Mouse (Mus musculus) midbrain, embryonic 14.5 days (tissue): ENCODE data around the gene Tbc1d24. TPM values are rescaled to one million over a fixed set of nuclear protein-coding genes. Genes with fewer than 3 reads are reported as not detected.

Source experiments
- ATAC-seq: fragments of 200-750 bp; cut with Nextera tagmentation; 2 replicates; pipeline ENCODE4 v1.8.0; 2017; ENCODE audit warnings: moderate number of reproducible peaks, moderate library complexity; ENCODE audit not compliant: low FRiP score, low TSS enrichment
- DNase-seq: peaks from one replicate; pipeline ENCODE4 v3.0.0-alpha.2; 2015
- H3K27ac ChIP-seq: fragments of 300-500 bp; sonication (generic); replicated peaks from 2 replicates; pipeline ENCODE4 v1.5.1; 2014; ENCODE audit warnings: mild to moderate bottlenecking, low read depth, low read length, moderate library complexity
- H3K27me3 ChIP-seq: fragments of 300-500 bp; sonication (generic); 2 replicates; pipeline ENCODE4 v1.6.1; 2014; ENCODE audit warnings: low read length, control low read depth, mixed read lengths; ENCODE audit not compliant: control insufficient read depth, insufficient read depth
- H3K36me3 ChIP-seq: fragments of 300-500 bp; sonication (generic); 2 replicates; pipeline ENCODE4 v1.6.1; 2014; ENCODE audit warnings: low read length, control low read depth; ENCODE audit not compliant: control insufficient read depth, insufficient read depth
- H3K4me1 ChIP-seq: fragments of 300-500 bp; sonication (generic); 2 replicates; pipeline ENCODE4 v1.6.1; 2014; ENCODE audit warnings: mild to moderate bottlenecking, antibody characterized with exemption, low read length, control low read depth; ENCODE audit not compliant: control insufficient read depth, insufficient read depth
- H3K4me2 ChIP-seq: fragments of 300-500 bp; sonication (generic); 2 replicates; pipeline ENCODE4 v1.6.1; 2014; ENCODE audit warnings: mild to moderate bottlenecking, low read length, moderate library complexity
- H3K4me3 ChIP-seq: fragments of 300-500 bp; sonication (generic); replicated peaks from 2 replicates; pipeline ENCODE4 v1.5.1; 2014; ENCODE audit warnings: low read depth, low read length
- H3K9ac ChIP-seq: fragments of 300-500 bp; sonication (generic); replicated peaks from 2 replicates; pipeline ENCODE4 v1.6.1; 2014; ENCODE audit warnings: mild to moderate bottlenecking, low read length, moderate library complexity
- H3K9me3 ChIP-seq: fragments of 300-500 bp; sonication (generic); 2 replicates; pipeline ENCODE4 v1.6.1; 2016; ENCODE audit warnings: low read length, control low read depth, mixed read lengths; ENCODE audit not compliant: control insufficient read depth
- WGBS: fragments of 180-500 bp; shearing (Covaris S2); extraction: QIAGEN DNeasy Blood & Tissue Kit; methylation state at CpG from one replicate; pipeline ENCODE4 v1.1.7; 2014; 5-methylcytosine and 5-hydroxymethylcytosine counted together
- polyA plus RNA-seq: library from polyadenylated mRNA; unstranded; fragments of >200 nt; fragmentation: Nextera tagmentation; extraction: Ambion mirVana; gene quantifications from 2 replicates; pipeline ENCODE4 v1.2.1, GENCODE M21; 2014

The Tbc1d24 gene
- polyA plus RNA-seq, 1 experiment from 2014 or later: 25.9 TPM

GRCm38 (mm10) chr17:24167120-24167519 lies 38.2 kb downstream of the Tbc1d24 start:
- no peaks in the 10 kb centered on the region for H3K9me3 ChIP-seq
- H3K4me2 ChIP-seq: peak overlapping the region; percentile 88; the same call in 1 of the 2 replicates
- DNase-seq (no peak), ATAC-seq (no peak)
- no peak overlapping the region for H3K4me3 ChIP-seq
- 92% methylated on average over 6 of the region's 6 CpGs for WGBS
- H3K4me1 ChIP-seq: peaks cover 25% of the 10 kb centered on the region
- no peaks in the 10 kb centered on the region for H3K27me3 ChIP-seq
- H3K27ac ChIP-seq: no peak overlapping the region
- no peak overlapping the region for H3K9ac ChIP-seq
- peaks cover 13% of the 10 kb centered on the region for H3K36me3 ChIP-seq

GRCm38 (mm10) chr17:24164566-24165259 lies 40.6 kb downstream of the Tbc1d24 start:
- peaks cover 19% of the 10 kb centered on the region for H3K4me1 ChIP-seq
- no peak overlapping the region for H3K4me3 ChIP-seq
- H3K27ac ChIP-seq: no peak overlapping the region
- H3K36me3 ChIP-seq: peaks cover 13% of the 10 kb centered on the region
- no peaks in the 10 kb centered on the region for H3K27me3 ChIP-seq
- DNase-seq: no peak
- no peaks in the 10 kb centered on the region for H3K9me3 ChIP-seq
- no peak overlapping the region for H3K9ac ChIP-seq
- no peak for ATAC-seq
- no peak overlapping the region for H3K4me2 ChIP-seq
- WGBS: 78% methylated on average over 11 of the region's 11 CpGs

- peak within 1 kb of the TSS; percentile 80 for H3K27ac ChIP-seq
- H3K4me1 ChIP-seq: peaks cover 19% of the 10 kb centered on the region
- H3K9me3 ChIP-seq: no peaks in the 10 kb centered on the region
- H3K36me3 ChIP-seq: peaks cover 13% of the 10 kb centered on the region
- H3K4me2 ChIP-seq: peak within 1 kb of the TSS; percentile 98
- H3K27me3 ChIP-seq: no peaks in the 10 kb centered on the region
- H3K4me3 ChIP-seq: peak within 1 kb of the TSS; percentile 84
- peak; percentile 97 for DNase-seq
- peak; percentile 89 for ATAC-seq
- peak within 1 kb of the TSS; percentile 80 for H3K9ac ChIP-seq
- WGBS: 1% methylated on average over 47 of the region's 47 CpGs
These were observed 42.0 kb downstream of the Tbc1d24 start, which contains the start of gene Amdhd2 for GRCm38 (mm10) chr17:24163176-24163962. Gene Amdhd2 (minus strand): TSS chr17:24163766.

GRCm38 (mm10) chr17:24162584-24163175 lies 42.7 kb downstream of the Tbc1d24 start:
- WGBS: 31% methylated on average over 17 of the region's 17 CpGs
- ATAC-seq: peak; percentile 35
- no peak for DNase-seq
- Histone ChIP-seq H3K36me3 (peaks cover 17% of the 10 kb centered on the region), H3K9me3 (no peaks in the 10 kb centered on the region), H3K9ac (peak overlapping the region; percentile 80), H3K4me3 (peak overlapping the region; percentile 84), H3K4me1 (peaks cover 12% of the 10 kb centered on the region), H3K27me3 (no peaks in the 10 kb centered on the region), H3K27ac (peak overlapping the region; percentile 80), H3K4me2 (peak overlapping the region; percentile 98)

- H3K27me3 ChIP-seq: no peaks in the 10 kb centered on the region
- ATAC-seq: no peak
- no peak overlapping the region for H3K4me3 ChIP-seq
- no peak overlapping the region for H3K4me2 ChIP-seq
- no peak overlapping the region for H3K9ac ChIP-seq
- H3K4me1 ChIP-seq: peaks cover 7% of the 10 kb centered on the region
- DNase-seq: no peak
- H3K27ac ChIP-seq: no peak overlapping the region
- H3K36me3 ChIP-seq: peaks cover 19% of the 10 kb centered on the region
- 86% methylated on average over 5 of the region's 5 CpGs for WGBS
- H3K9me3 ChIP-seq: no peaks in the 10 kb centered on the region
These were observed 43.9 kb downstream of the Tbc1d24 start for GRCm38 (mm10) chr17:24161466-24161865.

- peaks cover 27% of the 10 kb centered on the region for H3K36me3 ChIP-seq
- WGBS: 97% methylated on average over 4 of the region's 4 CpGs
- H3K27me3 ChIP-seq: no peaks in the 10 kb centered on the region
- H3K4me3 ChIP-seq: no peak overlapping the region
- no peak for DNase-seq
- no peak overlapping the region for H3K4me2 ChIP-seq
- no peak overlapping the region for H3K27ac ChIP-seq
- peaks cover 2% of the 10 kb centered on the region for H3K4me1 ChIP-seq
- no peak overlapping the region for H3K9ac ChIP-seq
- ATAC-seq: no peak
- no peaks in the 10 kb centered on the region for H3K9me3 ChIP-seq
These were observed 47.8 kb downstream of the Tbc1d24 start for GRCm38 (mm10) chr17:24157526-24157925.

- no peak overlapping the region for H3K4me3 ChIP-seq
- H3K4me2 ChIP-seq: no peak overlapping the region
- ATAC-seq: no peak
- no peak overlapping the region for H3K9ac ChIP-seq
- no peaks in the 10 kb centered on the region for H3K4me1 ChIP-seq
- H3K27ac ChIP-seq: no peak overlapping the region
- peaks cover 27% of the 10 kb centered on the region for H3K36me3 ChIP-seq
- H3K9me3 ChIP-seq: no peaks in the 10 kb centered on the region
- WGBS: 91% methylated on average over 6 of the region's 6 CpGs
- no peaks in the 10 kb centered on the region for H3K27me3 ChIP-seq
- no peak for DNase-seq
These were observed 48.2 kb downstream of the Tbc1d24 start for GRCm38 (mm10) chr17:24157121-24157520.

- Histone ChIP-seq H3K4me3 (no peak overlapping the region), H3K27ac (no peak overlapping the region), H3K9me3 (no peaks in the 10 kb centered on the region), H3K9ac (no peak overlapping the region), H3K4me1 (no peaks in the 10 kb centered on the region), H3K27me3 (no peaks in the 10 kb centered on the region), H3K4me2 (no peak overlapping the region), H3K36me3 (peaks cover 27% of the 10 kb centered on the region)
- DNase-seq: no peak
- 78% methylated on average over 3 of the region's 3 CpGs for WGBS
- ATAC-seq: no peak
These were observed 49.0 kb downstream of the Tbc1d24 start for GRCm38 (mm10) chr17:24156394-24156793.
